Mouse (Mus musculus): ENCODE data around the gene Zzef1. TPM values are rescaled to one million over a fixed set of nuclear protein-coding genes. Genes with fewer than 3 reads are reported as not detected.

Gene Zzef1
- polyA plus RNA-seq, 1 experiment = 10.7 TPM

- Histone ChIP-seq H3K4me3 (ENCODE audit: insufficient read depth, poor library complexity, severe bottlenecking) (no peak overlapping the region), H3K79me2 (ENCODE audit: control insufficient read depth, insufficient read depth) (peaks cover 14% of the 10 kb centered on the region), H3K79me3 (ENCODE audit: low read depth) (peaks cover 12% of the 10 kb centered on the region), H3ac (ENCODE audit: control insufficient read depth, insufficient read length, low read depth) (no peak overlapping the region), H3K36me3 (ENCODE audit: control insufficient read depth, insufficient read depth) (peaks cover 41% of the 10 kb centered on the region), H3K27me3 (ENCODE audit: control insufficient read depth, insufficient read depth, insufficient read length) (no peaks in the 10 kb centered on the region)
- TF ChIP-seq MAX (IDR thresholded peaks at IDR 0.05) (peak; percentile 32), CEBPB (IDR thresholded peaks at IDR 0.05; ENCODE audit: low read depth) (peak; percentile 84), FOSL1 (IDR thresholded peaks at IDR 0.05; ENCODE audit: insufficient read depth, low read length, poor library complexity, severe bottlenecking) (peak; percentile 69), MYOD1 (IDR thresholded peaks at IDR 0.05; ENCODE audit: control insufficient read depth, insufficient read length, low read depth) (no peak), MYOG (IDR thresholded peaks at IDR 0.05; ENCODE audit: control insufficient read depth, extremely low read depth, insufficient read length) (no peak), CTCF (IDR thresholded peaks at IDR 0.05; ENCODE audit: control insufficient read depth, insufficient read depth, insufficient read length) (no peak)
Measured at GRCm38 (mm10) chr11:72846685-72847084, 50.7 kb downstream of the Zzef1 start.

GRCm38 (mm10) chr11:72847831-72848628 is 52.0 kb downstream of the Zzef1 start:
- Histone ChIP-seq H3K36me3 (ENCODE audit: control insufficient read depth, insufficient read depth) (peaks cover 54% of the 10 kb centered on the region), H3ac (ENCODE audit: control insufficient read depth, insufficient read length, low read depth) (no peak overlapping the region), H3K79me2 (ENCODE audit: control insufficient read depth, insufficient read depth) (peaks cover 12% of the 10 kb centered on the region), H3K27me3 (ENCODE audit: control insufficient read depth, insufficient read depth, insufficient read length) (no peaks in the 10 kb centered on the region), H3K4me3 (ENCODE audit: insufficient read depth, poor library complexity, severe bottlenecking) (no peak overlapping the region), H3K79me3 (ENCODE audit: low read depth) (peaks cover 12% of the 10 kb centered on the region)
- TF ChIP-seq USF1 (IDR thresholded peaks at IDR 0.05; ENCODE audit: low read depth) = no peak
- peak; percentile 80 for TF ChIP-seq MAX (IDR thresholded peaks at IDR 0.05)
- TF ChIP-seq FOSL1 (IDR thresholded peaks at IDR 0.05; ENCODE audit: insufficient read depth, low read length, poor library complexity, severe bottlenecking) = peak; percentile 89
- TF ChIP-seq MYOD1 (IDR thresholded peaks at IDR 0.05; ENCODE audit: control insufficient read depth, insufficient read length, low read depth) = peak; percentile 40

- H3K4me3 ChIP-seq (ENCODE audit: insufficient read depth, poor library complexity, severe bottlenecking) = no peak overlapping the region
- H3K27me3 ChIP-seq (ENCODE audit: control insufficient read depth, insufficient read depth, insufficient read length) = no peaks in the 10 kb centered on the region
- H3K79me2 ChIP-seq (ENCODE audit: control insufficient read depth, insufficient read depth) = peaks cover 8% of the 10 kb centered on the region
- TF ChIP-seq MYOG (IDR thresholded peaks at IDR 0.05; ENCODE audit: control insufficient read depth, extremely low read depth, insufficient read length) (no peak), MYOD1 (IDR thresholded peaks at IDR 0.05; ENCODE audit: control insufficient read depth, insufficient read length, low read depth) (no peak), MAX (IDR thresholded peaks at IDR 0.05) (no peak), FOSL1 (IDR thresholded peaks at IDR 0.05; ENCODE audit: insufficient read depth, low read length, poor library complexity, severe bottlenecking) (no peak), CTCF (IDR thresholded peaks at IDR 0.05; ENCODE audit: control insufficient read depth, insufficient read depth, insufficient read length) (no peak), CEBPB (IDR thresholded peaks at IDR 0.05; ENCODE audit: low read depth) (no peak), USF1 (IDR thresholded peaks at IDR 0.05; ENCODE audit: low read depth) (no peak)
- no peak overlapping the region for H3ac ChIP-seq (ENCODE audit: control insufficient read depth, insufficient read length, low read depth)
- peaks cover 8% of the 10 kb centered on the region for H3K79me3 ChIP-seq (ENCODE audit: low read depth)
- peaks cover 68% of the 10 kb centered on the region for H3K36me3 ChIP-seq (ENCODE audit: control insufficient read depth, insufficient read depth)
Measured at GRCm38 (mm10) chr11:72850419-72851131, 54.5 kb downstream of the Zzef1 start.

- TF ChIP-seq CTCF (IDR thresholded peaks at IDR 0.05; ENCODE audit: control insufficient read depth, insufficient read depth, insufficient read length) (no peak), MYOG (IDR thresholded peaks at IDR 0.05; ENCODE audit: control insufficient read depth, extremely low read depth, insufficient read length) (no peak), USF1 (IDR thresholded peaks at IDR 0.05; ENCODE audit: low read depth) (no peak), FOSL1 (IDR thresholded peaks at IDR 0.05; ENCODE audit: insufficient read depth, low read length, poor library complexity, severe bottlenecking) (no peak), MYOD1 (IDR thresholded peaks at IDR 0.05; ENCODE audit: control insufficient read depth, insufficient read length, low read depth) (no peak), CEBPB (IDR thresholded peaks at IDR 0.05; ENCODE audit: low read depth) (no peak), MAX (IDR thresholded peaks at IDR 0.05) (no peak)
- peaks cover 68% of the 10 kb centered on the region for H3K36me3 ChIP-seq (ENCODE audit: control insufficient read depth, insufficient read depth)
- no peak overlapping the region for H3ac ChIP-seq (ENCODE audit: control insufficient read depth, insufficient read length, low read depth)
- H3K27me3 ChIP-seq (ENCODE audit: control insufficient read depth, insufficient read depth, insufficient read length) = no peaks in the 10 kb centered on the region
- peaks cover 2% of the 10 kb centered on the region for H3K79me3 ChIP-seq (ENCODE audit: low read depth)
- no peak overlapping the region for H3K4me3 ChIP-seq (ENCODE audit: insufficient read depth, poor library complexity, severe bottlenecking)
- H3K79me2 ChIP-seq (ENCODE audit: control insufficient read depth, insufficient read depth) = peaks cover 1% of the 10 kb centered on the region
Measured at GRCm38 (mm10) chr11:72851214-72851613, 55.2 kb downstream of the Zzef1 start.

GRCm38 (mm10) chr11:72852122-72852521 is 56.1 kb downstream of the Zzef1 start:
- no peaks in the 10 kb centered on the region for H3K79me2 ChIP-seq (ENCODE audit: control insufficient read depth, insufficient read depth)
- TF ChIP-seq MYOG (IDR thresholded peaks at IDR 0.05; ENCODE audit: control insufficient read depth, extremely low read depth, insufficient read length) (no peak), MYOD1 (IDR thresholded peaks at IDR 0.05; ENCODE audit: control insufficient read depth, insufficient read length, low read depth) (no peak), FOSL1 (IDR thresholded peaks at IDR 0.05; ENCODE audit: insufficient read depth, low read length, poor library complexity, severe bottlenecking) (no peak), CEBPB (IDR thresholded peaks at IDR 0.05; ENCODE audit: low read depth) (no peak), MAX (IDR thresholded peaks at IDR 0.05) (no peak), USF1 (IDR thresholded peaks at IDR 0.05; ENCODE audit: low read depth) (no peak), CTCF (IDR thresholded peaks at IDR 0.05; ENCODE audit: control insufficient read depth, insufficient read depth, insufficient read length) (no peak)
- H3K27me3 ChIP-seq (ENCODE audit: control insufficient read depth, insufficient read depth, insufficient read length) = no peaks in the 10 kb centered on the region
- no peaks in the 10 kb centered on the region for H3K79me3 ChIP-seq (ENCODE audit: low read depth)
- peaks cover 74% of the 10 kb centered on the region for H3K36me3 ChIP-seq (ENCODE audit: control insufficient read depth, insufficient read depth)
- no peak overlapping the region for H3ac ChIP-seq (ENCODE audit: control insufficient read depth, insufficient read length, low read depth)
- no peak overlapping the region for H3K4me3 ChIP-seq (ENCODE audit: insufficient read depth, poor library complexity, severe bottlenecking)

Measured in C2C12 (cell line).